Mouse (Mus musculus): ENCODE results near the gene Cald1. TPM values are rescaled to one million over a fixed set of nuclear protein-coding genes. Genes with fewer than 3 reads are reported as not detected.
A peak's percentile ranks its signal among the peaks of the same experiment; 100 is the strongest.

Gene Cald1
- polyA plus RNA-seq, 1 experiment from 2014 or later: 233 TPM

DNA sequence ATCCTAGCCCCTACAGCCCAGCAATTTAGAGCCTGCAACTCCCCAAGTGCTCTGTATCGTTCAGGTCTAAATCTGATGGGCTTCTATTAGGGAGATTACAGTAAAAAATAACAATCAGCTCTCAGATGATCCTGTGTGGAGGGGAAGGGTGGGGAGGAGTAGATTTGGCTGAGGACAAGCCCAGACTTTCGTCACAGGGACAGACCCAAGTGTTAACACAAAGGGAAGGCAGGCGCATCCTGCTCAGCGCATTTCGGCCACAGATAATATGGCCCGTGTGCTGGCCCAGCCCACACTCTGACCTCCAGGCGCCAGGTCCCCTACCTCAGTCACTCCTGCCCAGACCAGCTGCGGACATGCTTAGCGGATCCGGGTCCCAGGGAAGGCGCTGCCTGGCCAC is 111.0 kb downstream of the Cald1 start:
- no peak for TF ChIP-seq CTCF (IDR thresholded peaks at IDR 0.05; ENCODE audit: low read depth)
- peak overlapping the region; percentile 38 for H3K4me3 ChIP-seq (replicated peaks; ENCODE audit: low read depth, low read length)
- peak overlapping the region; percentile 57 for H3K9ac ChIP-seq (ENCODE audit: low read depth, low read length)
- H3K4me1 ChIP-seq (replicated peaks; ENCODE audit: insufficient read depth, low read length): peaks cover 14% of the 10 kb centered on the region; the same call in 1 of the 2 replicates
- peak overlapping the region; percentile 63 for H3K4me2 ChIP-seq (ENCODE audit: low read length)
- no peaks in the 10 kb centered on the region for H3K36me3 ChIP-seq (ENCODE audit: insufficient read depth, low read length)
- H3K9me3 ChIP-seq (replicated peaks; ENCODE audit: low read length): peaks cover 6% of the 10 kb centered on the region; the same call in 1 of the 2 replicates
- H3K27me3 ChIP-seq (ENCODE audit: insufficient read depth, low read length): no peaks in the 10 kb centered on the region
- peak; percentile 93 for DNase-seq (ENCODE audit: low spot score)
- WGBS: 2% methylated on average over 11 of the region's 11 CpGs
- peak; percentile 71 for ATAC-seq (replicated peaks; ENCODE audit: low FRiP score, low read depth)
- H3K27ac ChIP-seq: peak overlapping the region; percentile 31; the same call in 1 of the 2 replicates

DNA sequence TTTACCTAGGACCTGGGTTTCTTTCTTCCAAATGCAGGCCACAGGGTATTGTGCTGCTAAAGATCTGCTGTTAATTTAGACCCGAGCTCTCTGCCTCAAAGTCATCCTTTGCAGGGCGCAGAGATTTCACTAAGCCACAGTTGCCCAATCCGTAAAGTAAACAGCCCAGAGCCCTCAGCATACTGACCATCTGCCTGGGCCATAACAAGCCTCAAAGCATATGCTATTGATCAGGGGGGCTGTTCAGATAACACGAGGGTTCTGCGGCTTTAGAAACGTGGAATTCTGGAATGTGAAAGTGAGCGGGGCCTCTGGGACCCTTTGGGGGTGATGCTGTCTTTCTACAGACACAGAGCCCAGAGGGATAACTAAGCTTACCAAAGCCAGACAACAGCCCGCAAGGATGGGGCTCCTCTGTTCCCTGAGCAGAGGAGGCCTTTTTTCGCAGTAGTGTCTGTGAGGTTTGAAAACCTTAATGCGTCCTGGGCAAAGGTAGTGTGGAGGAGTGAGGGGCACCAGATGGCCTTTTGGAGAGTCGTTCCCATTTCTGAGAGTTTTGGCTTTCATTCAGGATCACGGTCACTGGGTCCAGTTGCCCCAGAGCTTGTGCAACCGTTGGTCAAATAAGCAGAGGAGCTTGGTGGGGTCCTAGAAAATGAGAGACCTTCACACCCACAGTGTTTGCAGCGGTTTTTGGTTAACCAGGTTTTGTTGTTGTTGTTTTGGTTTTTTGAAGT is 111.8 kb downstream of the Cald1 start:
- no peaks in the 10 kb centered on the region for H3K27me3 ChIP-seq (ENCODE audit: insufficient read depth, low read length)
- peak overlapping the region; percentile 31; the same call in 1 of the 2 replicates for H3K27ac ChIP-seq
- H3K4me3 ChIP-seq (replicated peaks; ENCODE audit: low read depth, low read length): peak overlapping the region; percentile 38
- H3K9me3 ChIP-seq (replicated peaks; ENCODE audit: low read length): no peaks in the 10 kb centered on the region
- DNase-seq (ENCODE audit: low spot score) (no peak), ATAC-seq (replicated peaks; ENCODE audit: low FRiP score, low read depth) (no peak)
- H3K4me2 ChIP-seq (ENCODE audit: low read length): peak overlapping the region; percentile 63
- TF ChIP-seq CTCF (IDR thresholded peaks at IDR 0.05; ENCODE audit: low read depth): no peak
- 23% methylated on average over 14 of the region's 14 CpGs for WGBS
- peak overlapping the region; percentile 57; the same call in 1 of the 2 replicates for H3K9ac ChIP-seq (ENCODE audit: low read depth, low read length)
- H3K4me1 ChIP-seq (replicated peaks; ENCODE audit: insufficient read depth, low read length): peaks cover 14% of the 10 kb centered on the region; the same call in 1 of the 2 replicates
- H3K36me3 ChIP-seq (ENCODE audit: insufficient read depth, low read length): no peaks in the 10 kb centered on the region

DNA sequence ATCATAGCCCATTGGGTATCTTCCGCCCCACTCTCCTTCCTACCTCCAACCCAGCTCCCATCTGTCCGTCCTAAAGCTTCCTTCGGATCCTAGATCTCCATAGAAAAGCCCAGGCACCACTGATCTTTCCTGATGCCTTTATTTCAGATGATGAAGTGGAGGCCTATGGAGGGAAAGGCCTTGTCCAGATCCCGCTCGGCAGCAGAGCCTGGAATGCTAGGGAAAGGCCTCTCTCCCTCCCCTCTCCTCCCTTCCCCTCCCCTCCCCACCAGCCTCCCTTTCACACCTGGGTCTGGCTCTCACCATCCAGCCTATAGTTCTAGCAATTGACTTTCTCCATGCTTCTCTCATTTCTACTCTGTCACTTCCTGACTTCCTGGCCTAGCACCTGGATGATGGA is 112.5 kb downstream of the Cald1 start:
- Histone ChIP-seq H3K4me1 (replicated peaks; ENCODE audit: insufficient read depth, low read length) (peaks cover 14% of the 10 kb centered on the region; the same call in 1 of the 2 replicates), H3K9me3 (replicated peaks; ENCODE audit: low read length) (no peaks in the 10 kb centered on the region), H3K4me2 (ENCODE audit: low read length) (peak overlapping the region; percentile 63), H3K4me3 (replicated peaks; ENCODE audit: low read depth, low read length) (0 out of 2 replicates have a peak overlapping the region, but pooled peaks have one; percentile 38), H3K27ac (no peak overlapping the region), H3K27me3 (ENCODE audit: insufficient read depth, low read length) (no peaks in the 10 kb centered on the region), H3K9ac (ENCODE audit: low read depth, low read length) (no peak overlapping the region), H3K36me3 (ENCODE audit: insufficient read depth, low read length) (no peaks in the 10 kb centered on the region)
- DNase-seq (ENCODE audit: low spot score): no peak
- TF ChIP-seq CTCF (IDR thresholded peaks at IDR 0.05; ENCODE audit: low read depth): no peak
- no peak for ATAC-seq (replicated peaks; ENCODE audit: low FRiP score, low read depth)
- WGBS: 51% methylated on average over 5 of the region's 5 CpGs

GRCm38 (mm10) chr6:34711620-34712019 is 113.3 kb downstream of the Cald1 start:
- no peaks in the 10 kb centered on the region for H3K9me3 ChIP-seq (replicated peaks; ENCODE audit: low read length)
- H3K4me2 ChIP-seq (ENCODE audit: low read length): no peak overlapping the region
- peaks cover 19% of the 10 kb centered on the region for H3K4me1 ChIP-seq (replicated peaks; ENCODE audit: insufficient read depth, low read length)
- 47% methylated on average over 10 of the region's 10 CpGs for WGBS
- H3K36me3 ChIP-seq (ENCODE audit: insufficient read depth, low read length): no peaks in the 10 kb centered on the region
- no peak overlapping the region for H3K4me3 ChIP-seq (replicated peaks; ENCODE audit: low read depth, low read length)
- no peak overlapping the region for H3K27ac ChIP-seq
- no peaks in the 10 kb centered on the region for H3K27me3 ChIP-seq (ENCODE audit: insufficient read depth, low read length)
- ATAC-seq (replicated peaks; ENCODE audit: low FRiP score, low read depth) (no peak), DNase-seq (ENCODE audit: low spot score) (no peak)
- TF ChIP-seq CTCF (IDR thresholded peaks at IDR 0.05; ENCODE audit: low read depth): no peak
- H3K9ac ChIP-seq (ENCODE audit: low read depth, low read length): no peak overlapping the region

DNA sequence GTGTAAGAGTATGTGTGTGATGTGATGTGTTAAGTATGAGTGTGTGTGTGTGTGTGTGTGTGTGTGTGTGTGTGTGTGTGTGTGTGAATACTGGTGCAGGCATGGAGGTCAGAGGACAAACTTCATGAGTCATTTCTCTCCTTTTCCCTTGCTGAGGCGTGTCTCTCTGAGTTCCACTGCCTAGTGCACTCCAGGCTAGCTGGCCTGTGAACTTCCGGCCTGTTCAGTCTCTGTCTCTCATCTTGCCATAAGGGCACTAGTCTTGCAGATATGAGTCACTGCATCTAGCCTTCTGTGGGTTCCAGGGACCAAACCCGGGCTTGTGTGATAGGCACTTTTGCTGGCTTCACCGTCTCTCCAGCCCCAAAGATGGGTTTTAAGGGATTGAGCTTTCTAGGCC is 114.9 kb downstream of the Cald1 start:
- no peak overlapping the region for H3K4me3 ChIP-seq (replicated peaks; ENCODE audit: low read depth, low read length)
- TF ChIP-seq CTCF (IDR thresholded peaks at IDR 0.05; ENCODE audit: low read depth): no peak
- no peak for DNase-seq (ENCODE audit: low spot score)
- H3K4me1 ChIP-seq (replicated peaks; ENCODE audit: insufficient read depth, low read length): peaks cover 28% of the 10 kb centered on the region
- no peaks in the 10 kb centered on the region for H3K27me3 ChIP-seq (ENCODE audit: insufficient read depth, low read length)
- H3K36me3 ChIP-seq (ENCODE audit: insufficient read depth, low read length): no peaks in the 10 kb centered on the region
- H3K9me3 ChIP-seq (replicated peaks; ENCODE audit: low read length): no peaks in the 10 kb centered on the region
- no peak overlapping the region for H3K4me2 ChIP-seq (ENCODE audit: low read length)
- ATAC-seq (replicated peaks; ENCODE audit: low FRiP score, low read depth): no peak
- H3K9ac ChIP-seq (ENCODE audit: low read depth, low read length): no peak overlapping the region
- WGBS: 77% methylated on average over 4 of the region's 4 CpGs
- H3K27ac ChIP-seq: no peak overlapping the region

DNA sequence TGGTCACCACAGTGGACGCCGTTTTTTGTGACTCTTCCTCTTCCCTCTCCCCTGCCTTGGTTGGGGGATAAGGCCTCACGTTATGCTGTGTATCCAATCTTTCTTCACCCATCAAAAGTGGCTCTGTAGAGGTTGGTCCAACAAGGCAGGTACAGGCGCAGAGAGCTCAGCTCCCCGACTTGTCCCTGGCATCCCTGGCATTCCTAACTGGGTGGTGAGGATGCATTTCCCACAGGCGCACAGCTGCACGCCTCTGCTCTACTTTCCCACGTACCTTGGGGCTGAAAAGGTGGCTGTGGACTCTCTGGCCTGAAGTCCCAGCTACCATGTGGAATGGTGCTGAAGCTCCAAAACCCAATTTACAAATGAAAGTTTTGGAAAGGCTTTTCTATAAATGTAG is 115.5 kb downstream of the Cald1 start:
- no peaks in the 10 kb centered on the region for H3K27me3 ChIP-seq (ENCODE audit: insufficient read depth, low read length)
- H3K4me2 ChIP-seq (ENCODE audit: low read length): no peak overlapping the region
- no peak overlapping the region for H3K4me3 ChIP-seq (replicated peaks; ENCODE audit: low read depth, low read length)
- DNase-seq (ENCODE audit: low spot score): no peak
- no peaks in the 10 kb centered on the region for H3K9me3 ChIP-seq (replicated peaks; ENCODE audit: low read length)
- TF ChIP-seq CTCF (IDR thresholded peaks at IDR 0.05; ENCODE audit: low read depth): no peak
- peaks cover 29% of the 10 kb centered on the region for H3K4me1 ChIP-seq (replicated peaks; ENCODE audit: insufficient read depth, low read length)
- no peak for ATAC-seq (replicated peaks; ENCODE audit: low FRiP score, low read depth)
- no peak overlapping the region for H3K27ac ChIP-seq
- no peak overlapping the region for H3K9ac ChIP-seq (ENCODE audit: low read depth, low read length)
- H3K36me3 ChIP-seq (ENCODE audit: insufficient read depth, low read length): no peaks in the 10 kb centered on the region
- 88% methylated on average over 8 of the region's 8 CpGs for WGBS
